Mouse (Mus musculus) lung, postnatal 36 days (tissue): ENCODE results near the gene Acat1.

ENCODE experiments used
- DNase-seq: peaks from one replicate; pipeline ENCODE4 v3.0.0; 2022; ENCODE audit warnings: mixed read lengths

Gene Acat1

GRCm38 (mm10) chr9:53535416-53536320, 74.5 kb downstream of the Acat1 start:
- DNase-seq: peak; percentile 19
